Mouse (Mus musculus) spleen, adult 2 months (tissue): ENCODE results near the gene Ctdspl.

ENCODE experiments used
- CTCF ChIP-seq: fragments of 200-500 bp; IDR thresholded peaks from 2 replicates; pipeline ENCODE4 v1.5.1; 2011; ENCODE audit warnings: mild to moderate bottlenecking, inconsistent platforms; ENCODE audit not compliant: insufficient read depth, insufficient read length, insufficient replicate concordance; ENCODE audit errors: extremely low read depth
- POLR2A ChIP-seq: fragments of 200-500 bp; IDR thresholded peaks from 2 replicates; pipeline ENCODE4 v1.6.1; 2011; ENCODE audit warnings: low read depth, low read length, inconsistent platforms

- TF ChIP-seq POLR2A (no peak), CTCF (no peak)
Measured at GRCm38 (mm10) chr9:119008871-119009270, 82.6 kb downstream of the Ctdspl start.
